Mouse (Mus musculus) embryonic facial prominence, embryonic 13.5 days (tissue): ENCODE measurements around the gene Olfr18. TPM values are rescaled to one million over a fixed set of nuclear protein-coding genes. Genes with fewer than 3 reads are reported as not detected.

Source experiments
- polyA plus RNA-seq: library from polyadenylated mRNA; unstranded; fragments of >200 nt; fragmentation: Nextera tagmentation; extraction: Ambion mirVana; gene quantifications from 2 replicates; pipeline ENCODE4 v1.2.1, GENCODE M21; 2015

The Olfr18 gene
- polyA plus RNA-seq, 1 experiment from 2014 or later, result not detected

Other genes starting within 250 kb of the Olfr18 start
- gene Olfr868, start 237.5 kb downstream of the Olfr18 start, polyA plus RNA-seq, result not detected in 2 replicates
- not detected in 2 replicates for gene Olfr869, start 207.1 kb downstream of the Olfr18 start, polyA plus RNA-seq
- not detected in 2 replicates for gene Olfr870, start 162.0 kb downstream of the Olfr18 start, polyA plus RNA-seq
- gene Olfr871, start 123.9 kb downstream of the Olfr18 start, polyA plus RNA-seq, result not detected in 2 replicates
- not detected in 2 replicates for gene Olfr872, start 99.0 kb downstream of the Olfr18 start, polyA plus RNA-seq
- not detected in 2 replicates for gene Olfr39, start 53.7 kb downstream of the Olfr18 start, polyA plus RNA-seq
- 0.10 TPM in 1 of 2 replicates, not detected in the other for gene Olfr873, start 37.6 kb downstream of the Olfr18 start, polyA plus RNA-seq
- 33.3 and 37.6 TPM in 2 replicates for gene Zfp560, start 49.1 kb upstream of the Olfr18 start, polyA plus RNA-seq
- gene Zfp26, start 124.1 kb upstream of the Olfr18 start, polyA plus RNA-seq, result 18.2 and 18.7 TPM in 2 replicates
- 23.5 and 23.9 TPM in 2 replicates for gene Zfp426, start 156.7 kb upstream of the Olfr18 start, polyA plus RNA-seq
- gene Zfp266, start 185.3 kb upstream of the Olfr18 start, polyA plus RNA-seq, result 148 and 158 TPM in 2 replicates
- gene Zfp846, start 245.2 kb upstream of the Olfr18 start, polyA plus RNA-seq, result 27.1 and 31.2 TPM in 2 replicates